Mouse (Mus musculus) ES-E14 (cell line): ENCODE measurements around the gene Prickle2.
A peak's percentile ranks its signal among the peaks of the same experiment; 100 is the strongest.

Experiments used
- CHD2 ChIP-seq: IDR thresholded peaks from 2 replicates; pipeline ENCODE4 v1.6.1; 2014; ENCODE audit warnings: mild to moderate bottlenecking, low read depth, low read length, inconsistent platforms
- MAFK ChIP-seq: IDR thresholded peaks from 2 replicates; pipeline ENCODE4 v1.6.1; 2014; ENCODE audit warnings: mild to moderate bottlenecking, low read depth, low read length, inconsistent platforms; ENCODE audit not compliant: insufficient read depth
- ZC3H11A ChIP-seq: IDR thresholded peaks from 2 replicates; pipeline ENCODE4 v1.6.1; 2012; ENCODE audit warnings: low read depth, mild to moderate bottlenecking, inconsistent platforms, low read length, borderline replicate concordance
- ZNF384 ChIP-seq: IDR thresholded peaks from 2 replicates; pipeline ENCODE4 v1.6.1; 2012; ENCODE audit warnings: low read depth, low read length, inconsistent platforms

DNA sequence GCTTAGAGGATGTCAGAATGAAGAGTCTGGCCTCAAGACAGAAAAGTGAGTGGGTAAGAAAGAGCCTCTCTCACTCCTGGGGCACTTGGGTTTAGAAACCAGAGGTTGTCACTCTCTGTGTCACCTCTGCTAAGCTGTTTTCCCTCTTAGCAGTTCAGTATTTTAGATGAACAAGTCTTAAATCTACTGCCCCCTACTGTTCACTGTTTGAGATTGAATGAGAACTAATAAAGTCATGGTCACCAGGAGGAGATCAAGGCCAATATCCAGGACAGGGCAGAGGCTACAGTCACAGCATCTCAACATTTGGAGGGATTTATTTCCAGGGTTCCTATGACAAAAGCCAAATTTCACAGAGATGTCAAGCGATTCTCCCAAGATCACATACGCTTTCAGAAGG, 228.3 kb downstream of the Prickle2 start:
- no peak for TF ChIP-seq CHD2
- 0 out of 2 replicates have a peak, but pooled peaks have one; percentile 13 for TF ChIP-seq ZC3H11A
- TF ChIP-seq MAFK, result no peak
- TF ChIP-seq ZNF384, result no peak
